Mouse (Mus musculus) heart, embryonic 11.5 days (tissue): ENCODE measurements around the gene Cks1brt. TPM values are rescaled to one million over a fixed set of nuclear protein-coding genes. Genes with fewer than 3 reads are reported as not detected.

Experiments used
- microRNA-seq: library from miRNA; unstranded; fragments of <30 nt; microRNA quantifications from one replicate; pipeline ENCODE4, GENCODE M21; 2016; ENCODE audit warnings: borderline number of aligned reads
- polyA plus RNA-seq: library from polyadenylated mRNA; unstranded; fragments of >200 nt; fragmentation: Nextera tagmentation; extraction: Ambion mirVana; gene quantifications from 2 replicates; pipeline ENCODE4 v1.2.1, GENCODE M21; 2014

The Cks1brt gene
- polyA plus RNA-seq, 1 experiment from 2014 or later: not detected

Small RNA genes within 50 kb of the gene (microRNA-seq; reads per million reads assigned to microRNA genes)
- 17.5 reads per million, percentile 49 among the genes with 10 or more reads in this experiment for gene Gm23388

Other genes with a start within 250 kb of the Cks1brt start
- 48.7 and 65.0 TPM in 2 replicates for gene Klf1, start 250.0 kb upstream of the Cks1brt start, polyA plus RNA-seq
- gene Dnase2a, start 243.4 kb upstream of the Cks1brt start, polyA plus RNA-seq: 4.3 and 5.4 TPM in 2 replicates
- 0.27 TPM in 1 of 2 replicates, not detected in the other for gene Mast1, start 214.6 kb upstream of the Cks1brt start, polyA plus RNA-seq
- not detected in 2 replicates for gene Rtbdn, start 204.9 kb upstream of the Cks1brt start, polyA plus RNA-seq
- gene Gm49661, start 182.5 kb upstream of the Cks1brt start, polyA plus RNA-seq: not detected in 2 replicates
- 862 and 992 TPM in 2 replicates for gene Prdx2, start 182.3 kb upstream of the Cks1brt start, polyA plus RNA-seq
- 95.9 and 106 TPM in 2 replicates for gene Rnaseh2a, start 182.2 kb upstream of the Cks1brt start, polyA plus RNA-seq
- gene Junb, start 173.2 kb upstream of the Cks1brt start, polyA plus RNA-seq: 7.6 and 9.3 TPM in 2 replicates
- 6.7 and 7.1 TPM in 2 replicates for gene Hook2, start 161.3 kb upstream of the Cks1brt start, polyA plus RNA-seq
- gene Best2, start 137.4 kb upstream of the Cks1brt start, polyA plus RNA-seq: not detected in 2 replicates
- 108 and 118 TPM in 2 replicates for gene Asna1, start 126.6 kb upstream of the Cks1brt start, polyA plus RNA-seq
- 99.7 and 101 TPM in 2 replicates for gene Trir, start 125.1 kb upstream of the Cks1brt start, polyA plus RNA-seq
- gene Tnpo2, start 115.0 kb upstream of the Cks1brt start, polyA plus RNA-seq: 15.7 and 16.2 TPM in 2 replicates
- 15.9 and 17.8 TPM in 2 replicates for gene Fbxw9, start 91.9 kb upstream of the Cks1brt start, polyA plus RNA-seq
- 1.5 TPM in 1 of 2 replicates, not detected in the other for gene Gm5741, start 83.9 kb upstream of the Cks1brt start, polyA plus RNA-seq
- 57.6 and 60.0 TPM in 2 replicates for gene Dhps, start 80.2 kb upstream of the Cks1brt start, polyA plus RNA-seq
- gene Wdr83os, start 71.2 kb upstream of the Cks1brt start, polyA plus RNA-seq: 120 and 124 TPM in 2 replicates
- 36.5 and 43.0 TPM in 2 replicates for gene Wdr83, start 70.6 kb upstream of the Cks1brt start, polyA plus RNA-seq
- gene Man2b1, start 68.7 kb upstream of the Cks1brt start, polyA plus RNA-seq: 25.1 and 27.3 TPM in 2 replicates
- 0.46 and 0.59 TPM in 2 replicates for gene Zfp791, start 28.8 kb upstream of the Cks1brt start, polyA plus RNA-seq
- not detected in 2 replicates for gene Olfr371, start 74.1 kb downstream of the Cks1brt start, polyA plus RNA-seq
- 91.8 and 92.3 TPM in 2 replicates for gene Orc6, start 147.7 kb downstream of the Cks1brt start, polyA plus RNA-seq
- 113 and 137 TPM in 2 replicates for gene Vps35, start 147.9 kb downstream of the Cks1brt start, polyA plus RNA-seq
- gene Mylk3, start 234.4 kb downstream of the Cks1brt start, polyA plus RNA-seq: 167 and 212 TPM in 2 replicates